Mouse (Mus musculus) small intestine, adult 2 months (tissue): ENCODE data around the gene Clba1.

Experiments
- CTCF ChIP-seq: fragments of 200-500 bp; IDR thresholded peaks from 2 replicates; pipeline ENCODE4 v1.5.1; 2012; ENCODE audit warnings: low read depth, mild to moderate bottlenecking, control low read depth, inconsistent platforms, low read length, moderate library complexity, mixed read lengths; ENCODE audit not compliant: insufficient replicate concordance, insufficient read length; ENCODE audit errors: extremely low read depth
- POLR2A ChIP-seq: fragments of 200-500 bp; IDR thresholded peaks from 2 replicates; pipeline ENCODE4 v1.6.1; 2012; ENCODE audit warnings: low read depth, mild to moderate bottlenecking, control low read depth, inconsistent platforms, low read length, moderate library complexity

DNA sequence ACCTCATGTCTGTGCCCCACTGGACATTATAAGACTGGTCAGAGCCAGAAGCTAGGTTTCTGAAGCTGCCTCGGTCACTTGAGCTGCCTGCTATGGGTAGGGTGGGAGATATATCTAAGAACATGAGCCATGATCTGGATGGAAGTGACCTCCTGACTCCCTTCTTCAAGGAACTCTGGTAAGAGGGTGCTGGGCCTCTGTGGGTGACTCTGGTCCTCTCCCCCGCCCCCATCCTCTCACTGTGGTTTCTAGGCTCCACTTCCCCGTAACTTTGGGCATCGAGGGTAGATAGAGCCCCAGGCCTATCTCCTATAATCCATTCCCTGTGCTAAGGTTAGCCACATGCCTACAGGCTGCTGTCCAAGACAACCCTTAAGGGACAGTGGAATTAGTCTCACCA lies 47.3 kb upstream of the Clba1 start:
- no peak for TF ChIP-seq CTCF
- TF ChIP-seq POLR2A, result no peak
